Mouse (Mus musculus): ENCODE measurements at regions not wholly inside any gene's neighbourhood (a gene's known extent, or its start where the extent isn't known, plus 50 kb on each side); places are given as distances from the start of the nearest gene placed in this dataset.

- H3K36me3 ChIP-seq (ENCODE audit: control insufficient read depth, insufficient read depth, low read length): no peaks in the 10 kb centered on the region
- H3K27me3 ChIP-seq (ENCODE audit: control insufficient read depth, insufficient read depth, low read length): no peaks in the 10 kb centered on the region
- no peaks in the 10 kb centered on the region for H3K9me3 ChIP-seq (ENCODE audit: control insufficient read depth, low read depth, low read length)
- no peaks in the 10 kb centered on the region for H3K4me1 ChIP-seq (ENCODE audit: control insufficient read depth, insufficient read depth, low read length)
- no peak overlapping the region for H3K4me3 ChIP-seq (ENCODE audit: low read depth, low read length)
- H3K27ac ChIP-seq (ENCODE audit: low read length): no peak overlapping the region
- no peak overlapping the region for H3K4me2 ChIP-seq (replicated peaks; ENCODE audit: low read depth, low read length)
- H3K9ac ChIP-seq (replicated peaks; ENCODE audit: low read depth, low read length): no peak overlapping the region
- no peak for ATAC-seq (ENCODE audit: insufficient number of reproducible peaks, insufficient read depth, low FRiP score, low read depth)
These were observed 52.0 kb upstream of the C030005K15Rik start for GRCm38 (mm10) chr10:97778531-97778930.

- Histone ChIP-seq H3K27ac (ENCODE audit: low read length) (no peak overlapping the region), H3K4me3 (ENCODE audit: low read depth, low read length) (no peak overlapping the region), H3K9ac (replicated peaks; ENCODE audit: low read depth, low read length) (no peak overlapping the region), H3K4me2 (replicated peaks; ENCODE audit: low read depth, low read length) (no peak overlapping the region), H3K27me3 (ENCODE audit: control insufficient read depth, insufficient read depth, low read length) (no peaks in the 10 kb centered on the region), H3K36me3 (ENCODE audit: control insufficient read depth, insufficient read depth, low read length) (no peaks in the 10 kb centered on the region), H3K9me3 (ENCODE audit: control insufficient read depth, low read depth, low read length) (no peaks in the 10 kb centered on the region), H3K4me1 (ENCODE audit: control insufficient read depth, insufficient read depth, low read length) (no peaks in the 10 kb centered on the region)
- 69% methylated on average over 4 of the region's 4 CpGs for WGBS
- no peak for ATAC-seq (ENCODE audit: insufficient number of reproducible peaks, insufficient read depth, low FRiP score, low read depth)
These were observed 52.8 kb upstream of the C030005K15Rik start for GRCm38 (mm10) chr10:97779335-97779734.

GRCm38 (mm10) chr10:97793804-97794203 is 67.2 kb upstream of the C030005K15Rik start:
- Histone ChIP-seq H3K4me3 (ENCODE audit: low read depth, low read length) (no peak overlapping the region), H3K27me3 (ENCODE audit: control insufficient read depth, insufficient read depth, low read length) (no peaks in the 10 kb centered on the region), H3K9ac (replicated peaks; ENCODE audit: low read depth, low read length) (no peak overlapping the region), H3K4me2 (replicated peaks; ENCODE audit: low read depth, low read length) (no peak overlapping the region), H3K9me3 (ENCODE audit: control insufficient read depth, low read depth, low read length) (no peaks in the 10 kb centered on the region), H3K4me1 (ENCODE audit: control insufficient read depth, insufficient read depth, low read length) (no peaks in the 10 kb centered on the region), H3K27ac (ENCODE audit: low read length) (no peak overlapping the region), H3K36me3 (ENCODE audit: control insufficient read depth, insufficient read depth, low read length) (no peaks in the 10 kb centered on the region)
- 87% methylated on average over 2 of the region's 2 CpGs for WGBS
- ATAC-seq (ENCODE audit: insufficient number of reproducible peaks, insufficient read depth, low FRiP score, low read depth): no peak

GRCm38 (mm10) chr10:97801448-97802265 is 75.1 kb upstream of the C030005K15Rik start:
- H3K9ac ChIP-seq (replicated peaks; ENCODE audit: low read depth, low read length): no peak overlapping the region
- H3K4me1 ChIP-seq (ENCODE audit: control insufficient read depth, insufficient read depth, low read length): 0 out of 2 replicates have a peak, but pooled peaks cover 4% of the 10 kb centered on the region
- no peak overlapping the region for H3K4me3 ChIP-seq (ENCODE audit: low read depth, low read length)
- no peak for ATAC-seq (ENCODE audit: insufficient number of reproducible peaks, insufficient read depth, low FRiP score, low read depth)
- no peaks in the 10 kb centered on the region for H3K36me3 ChIP-seq (ENCODE audit: control insufficient read depth, insufficient read depth, low read length)
- 65% methylated on average over 9 of the region's 9 CpGs for WGBS
- H3K9me3 ChIP-seq (ENCODE audit: control insufficient read depth, low read depth, low read length): no peaks in the 10 kb centered on the region
- no peak overlapping the region for H3K4me2 ChIP-seq (replicated peaks; ENCODE audit: low read depth, low read length)
- no peaks in the 10 kb centered on the region for H3K27me3 ChIP-seq (ENCODE audit: control insufficient read depth, insufficient read depth, low read length)
- H3K27ac ChIP-seq (ENCODE audit: low read length): no peak overlapping the region; the same call in 1 of the 2 replicates

GRCm38 (mm10) chr10:97807947-97808346 is 81.4 kb upstream of the C030005K15Rik start:
- Histone ChIP-seq H3K27me3 (ENCODE audit: control insufficient read depth, insufficient read depth, low read length) (no peaks in the 10 kb centered on the region), H3K27ac (ENCODE audit: low read length) (no peak overlapping the region), H3K9me3 (ENCODE audit: control insufficient read depth, low read depth, low read length) (no peaks in the 10 kb centered on the region), H3K9ac (replicated peaks; ENCODE audit: low read depth, low read length) (no peak overlapping the region), H3K4me3 (ENCODE audit: low read depth, low read length) (no peak overlapping the region), H3K36me3 (ENCODE audit: control insufficient read depth, insufficient read depth, low read length) (no peaks in the 10 kb centered on the region), H3K4me1 (ENCODE audit: control insufficient read depth, insufficient read depth, low read length) (no peaks in the 10 kb centered on the region), H3K4me2 (replicated peaks; ENCODE audit: low read depth, low read length) (no peak overlapping the region)
- WGBS: 72% methylated on average over 2 of the region's 2 CpGs
- ATAC-seq (ENCODE audit: insufficient number of reproducible peaks, insufficient read depth, low FRiP score, low read depth): no peak

- 84% methylated on average over 3 of the region's 3 CpGs for WGBS
- no peaks in the 10 kb centered on the region for H3K4me1 ChIP-seq (ENCODE audit: control insufficient read depth, insufficient read depth, low read length)
- no peaks in the 10 kb centered on the region for H3K27me3 ChIP-seq (ENCODE audit: control insufficient read depth, insufficient read depth, low read length)
- ATAC-seq (ENCODE audit: insufficient number of reproducible peaks, insufficient read depth, low FRiP score, low read depth): no peak
- no peaks in the 10 kb centered on the region for H3K9me3 ChIP-seq (ENCODE audit: control insufficient read depth, low read depth, low read length)
- H3K4me2 ChIP-seq (replicated peaks; ENCODE audit: low read depth, low read length): no peak overlapping the region
- no peak overlapping the region for H3K9ac ChIP-seq (replicated peaks; ENCODE audit: low read depth, low read length)
- H3K36me3 ChIP-seq (ENCODE audit: control insufficient read depth, insufficient read depth, low read length): no peaks in the 10 kb centered on the region
- H3K4me3 ChIP-seq (ENCODE audit: low read depth, low read length): no peak overlapping the region
- H3K27ac ChIP-seq (ENCODE audit: low read length): no peak overlapping the region
These were observed 116.0 kb upstream of the C030005K15Rik start for GRCm38 (mm10) chr10:97842574-97842973.

GRCm38 (mm10) chr10:97851487-97851886 is 124.9 kb upstream of the C030005K15Rik start:
- no peak overlapping the region for H3K4me2 ChIP-seq (replicated peaks; ENCODE audit: low read depth, low read length)
- ATAC-seq (ENCODE audit: insufficient number of reproducible peaks, insufficient read depth, low FRiP score, low read depth): no peak
- H3K27ac ChIP-seq (ENCODE audit: low read length): no peak overlapping the region
- H3K9me3 ChIP-seq (ENCODE audit: control insufficient read depth, low read depth, low read length): no peaks in the 10 kb centered on the region
- H3K9ac ChIP-seq (replicated peaks; ENCODE audit: low read depth, low read length): no peak overlapping the region
- no peaks in the 10 kb centered on the region for H3K36me3 ChIP-seq (ENCODE audit: control insufficient read depth, insufficient read depth, low read length)
- H3K4me1 ChIP-seq (ENCODE audit: control insufficient read depth, insufficient read depth, low read length): no peaks in the 10 kb centered on the region
- H3K4me3 ChIP-seq (ENCODE audit: low read depth, low read length): no peak overlapping the region
- no peaks in the 10 kb centered on the region for H3K27me3 ChIP-seq (ENCODE audit: control insufficient read depth, insufficient read depth, low read length)
- 79% methylated on average over 2 of the region's 2 CpGs for WGBS

- no peaks in the 10 kb centered on the region for H3K27me3 ChIP-seq (ENCODE audit: control insufficient read depth, insufficient read depth, low read length)
- H3K27ac ChIP-seq (ENCODE audit: low read length): no peak overlapping the region
- no peak overlapping the region for H3K4me3 ChIP-seq (ENCODE audit: low read depth, low read length)
- H3K9me3 ChIP-seq (ENCODE audit: control insufficient read depth, low read depth, low read length): no peaks in the 10 kb centered on the region
- H3K9ac ChIP-seq (replicated peaks; ENCODE audit: low read depth, low read length): no peak overlapping the region
- no peak for ATAC-seq (ENCODE audit: insufficient number of reproducible peaks, insufficient read depth, low FRiP score, low read depth)
- H3K4me2 ChIP-seq (replicated peaks; ENCODE audit: low read depth, low read length): no peak overlapping the region
- no peaks in the 10 kb centered on the region for H3K36me3 ChIP-seq (ENCODE audit: control insufficient read depth, insufficient read depth, low read length)
- no peaks in the 10 kb centered on the region for H3K4me1 ChIP-seq (ENCODE audit: control insufficient read depth, insufficient read depth, low read length)
- 46% methylated on average over 3 of the region's 3 CpGs for WGBS
These were observed 150.5 kb upstream of the C030005K15Rik start for GRCm38 (mm10) chr10:97877088-97877487.

- Histone ChIP-seq H3K9ac (replicated peaks; ENCODE audit: low read depth, low read length) (no peak overlapping the region), H3K4me3 (ENCODE audit: low read depth, low read length) (no peak overlapping the region), H3K9me3 (ENCODE audit: control insufficient read depth, low read depth, low read length) (no peaks in the 10 kb centered on the region), H3K27ac (ENCODE audit: low read length) (no peak overlapping the region), H3K36me3 (ENCODE audit: control insufficient read depth, insufficient read depth, low read length) (no peaks in the 10 kb centered on the region), H3K4me2 (replicated peaks; ENCODE audit: low read depth, low read length) (no peak overlapping the region), H3K4me1 (ENCODE audit: control insufficient read depth, insufficient read depth, low read length) (no peaks in the 10 kb centered on the region), H3K27me3 (ENCODE audit: control insufficient read depth, insufficient read depth, low read length) (no peaks in the 10 kb centered on the region)
- no peak for ATAC-seq (ENCODE audit: insufficient number of reproducible peaks, insufficient read depth, low FRiP score, low read depth)
- 88% methylated on average over 1 of the region's 1 CpGs for WGBS
These were observed 159.5 kb upstream of the C030005K15Rik start for GRCm38 (mm10) chr10:97886049-97886448.
